Mouse (Mus musculus): Measurements from ENCODE around the gene Klk10.

Klk10 gene

GRCm38 (mm10) chr7:43781541-43781940 lies 706 bp downstream of the Klk10 start:
- no peak for TF ChIP-seq GATA4 (IDR thresholded peaks at IDR 0.05; ENCODE audit: insufficient replicate concordance, low read length)

GRCm38 (mm10) chr7:43782275-43783265 lies 1.7 kb downstream of the Klk10 start:
- no peak for TF ChIP-seq GATA4 (IDR thresholded peaks at IDR 0.05; ENCODE audit: insufficient replicate concordance, low read length)

- TF ChIP-seq GATA4 (IDR thresholded peaks at IDR 0.05; ENCODE audit: insufficient replicate concordance, low read length), result no peak
Observed at GRCm38 (mm10) chr7:43785286-43785685, 4.5 kb downstream of the Klk10 start.

- TF ChIP-seq GATA4 (IDR thresholded peaks at IDR 0.05; ENCODE audit: insufficient replicate concordance, low read length), result no peak
Observed at GRCm38 (mm10) chr7:43788096-43788495, 7.3 kb downstream of the Klk10 start.

GRCm38 (mm10) chr7:43789295-43789694 lies 8.5 kb downstream of the Klk10 start:
- no peak for TF ChIP-seq GATA4 (IDR thresholded peaks at IDR 0.05; ENCODE audit: insufficient replicate concordance, low read length)

GRCm38 (mm10) chr7:43791591-43791990 lies 10.8 kb downstream of the Klk10 start, which contains the start of gene Klk9:
Gene Klk9 (plus strand): TSS chr7:43791891.
- no peak for TF ChIP-seq GATA4 (IDR thresholded peaks at IDR 0.05; ENCODE audit: insufficient replicate concordance, low read length)

- no peak for TF ChIP-seq GATA4 (IDR thresholded peaks at IDR 0.05; ENCODE audit: insufficient replicate concordance, low read length)
Observed at GRCm38 (mm10) chr7:43796355-43796754, 15.5 kb downstream of the Klk10 start.

GRCm38 (mm10) chr7:43797333-43797769 lies 16.5 kb downstream of the Klk10 start, which contains the start of gene Klk8:
Gene Klk8 (plus strand): TSS chr7:43797577.
- TF ChIP-seq GATA4 (IDR thresholded peaks at IDR 0.05; ENCODE audit: insufficient replicate concordance, low read length), result no peak

GRCm38 (mm10) chr7:43797844-43798462 lies 17.1 kb downstream of the Klk10 start:
- no peak for TF ChIP-seq GATA4 (IDR thresholded peaks at IDR 0.05; ENCODE audit: insufficient replicate concordance, low read length)

GRCm38 (mm10) chr7:43799876-43800275 lies 19.0 kb downstream of the Klk10 start:
- TF ChIP-seq GATA4 (IDR thresholded peaks at IDR 0.05; ENCODE audit: insufficient replicate concordance, low read length), result no peak

GRCm38 (mm10) chr7:43810994-43811393 lies 30.2 kb downstream of the Klk10 start, which contains the start of gene Klk7:
Gene Klk7 (plus strand): TSS chr7:43811294.
- TF ChIP-seq GATA4 (IDR thresholded peaks at IDR 0.05; ENCODE audit: insufficient replicate concordance, low read length), result no peak

- no peak for TF ChIP-seq GATA4 (IDR thresholded peaks at IDR 0.05; ENCODE audit: insufficient replicate concordance, low read length)
Observed at GRCm38 (mm10) chr7:43815211-43815610, 34.4 kb downstream of the Klk10 start.

- TF ChIP-seq GATA4 (IDR thresholded peaks at IDR 0.05; ENCODE audit: insufficient replicate concordance, low read length), result no peak
Observed at GRCm38 (mm10) chr7:43816746-43817145, 35.9 kb downstream of the Klk10 start.

- no peak for TF ChIP-seq GATA4 (IDR thresholded peaks at IDR 0.05; ENCODE audit: insufficient replicate concordance, low read length)
Observed at GRCm38 (mm10) chr7:43821581-43821980, 40.7 kb downstream of the Klk10 start.

GRCm38 (mm10) chr7:43824199-43824598 lies 43.4 kb downstream of the Klk10 start, which contains the start of gene Klk6:
Gene Klk6 (plus strand): TSS chr7:43824499.
- no peak for TF ChIP-seq GATA4 (IDR thresholded peaks at IDR 0.05; ENCODE audit: insufficient replicate concordance, low read length)

- TF ChIP-seq GATA4 (IDR thresholded peaks at IDR 0.05; ENCODE audit: insufficient replicate concordance, low read length), result no peak
Observed at GRCm38 (mm10) chr7:43826056-43826455, 45.2 kb downstream of the Klk10 start.

Measured in liver, adult (tissue).